Mouse (Mus musculus) v-Abl transformed pro-B cells (cell line): ENCODE measurements around the gene Olfr459.

ENCODE experiments used
- in situ Hi-C, 2 experiments: fragments of 400-800 bp; cut with MboI; formaldehyde crosslinking; loops; one replicate each; pipeline ENCODE4 v1.15.1; 2025; ENCODE audit not compliant: unreplicated experiment in 2 of 2

Olfr459 gene

DNA sequence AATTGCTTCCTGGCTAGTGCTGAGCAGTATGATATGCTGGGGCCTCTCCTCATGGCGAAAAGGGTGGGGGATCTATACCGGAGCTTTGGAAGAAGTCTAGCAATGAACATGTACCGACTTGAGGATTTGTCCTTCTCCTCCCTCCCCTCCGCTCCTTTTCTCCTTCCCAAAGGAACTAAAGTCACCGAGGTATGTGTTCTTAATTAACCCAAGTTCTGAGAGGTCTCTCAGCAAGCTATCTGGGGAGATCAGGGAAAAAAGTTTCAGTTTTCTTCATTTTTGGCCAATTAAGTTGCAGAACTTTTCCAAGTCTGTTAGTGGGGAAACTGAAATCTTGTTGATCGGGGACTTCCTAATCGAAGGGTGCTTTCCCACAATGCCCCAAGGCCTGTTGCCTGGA lies at the start of gene Olfr459:
TSS of gene Olfr459 (minus strand) at position 101 of the 400 bp plus-strand sequence.
- in situ Hi-C loops = no loop called here

GRCm38 (mm10) chr6:41824086-41824485 lies 49.1 kb upstream of the Olfr459 start:
- in situ Hi-C loops = no loop called here

- in situ Hi-C loops = no loop called here
Observed at GRCm38 (mm10) chr6:41786700-41787099, 11.7 kb upstream of the Olfr459 start.

GRCm38 (mm10) chr6:41775721-41776120 lies 744 bp upstream of the Olfr459 start:
- in situ Hi-C loops = no loop called here

- in situ Hi-C loops = loop anchor here (10.0 to 25.0 kb wide), 5 partner anchors 608 to 1092 kb away; partner anchors contain the start of gene Tcaf3 (in 1 of the 2)
Observed at GRCm38 (mm10) chr6:41769872-41770271, 5.1 kb downstream of the Olfr459 start.

GRCm38 (mm10) chr6:41764306-41764705 lies 10.7 kb downstream of the Olfr459 start:
- in situ Hi-C loops = loop anchor here (10.0 to 25.0 kb wide), 5 partner anchors 602 to 1098 kb away; partner anchors contain the start of gene Tcaf3 (in 1 of the 2)

DNA sequence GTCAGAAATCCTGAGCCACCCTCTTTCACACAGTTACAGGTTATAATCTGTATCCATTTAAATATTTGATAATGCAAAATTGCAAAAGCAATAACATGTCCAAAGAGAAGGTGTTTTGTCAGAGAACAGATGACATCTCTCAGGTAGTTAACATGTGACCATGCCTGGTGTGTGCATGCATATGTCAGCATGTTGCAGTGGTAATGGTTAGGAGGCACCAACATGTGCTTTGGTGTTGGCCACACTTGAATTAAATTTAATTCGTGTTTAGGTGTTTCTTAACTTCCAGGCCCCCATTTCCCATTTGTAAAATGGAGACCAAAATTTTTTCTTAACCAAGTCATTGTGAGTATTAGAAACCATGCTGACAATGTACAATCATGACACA lies 12.6 kb downstream of the Olfr459 start:
- in situ Hi-C loops = loop anchor here (10.0 to 25.0 kb wide), 5 partner anchors 600 to 1100 kb away; partner anchors contain the start of gene Tcaf3 (in 1 of the 2)

DNA sequence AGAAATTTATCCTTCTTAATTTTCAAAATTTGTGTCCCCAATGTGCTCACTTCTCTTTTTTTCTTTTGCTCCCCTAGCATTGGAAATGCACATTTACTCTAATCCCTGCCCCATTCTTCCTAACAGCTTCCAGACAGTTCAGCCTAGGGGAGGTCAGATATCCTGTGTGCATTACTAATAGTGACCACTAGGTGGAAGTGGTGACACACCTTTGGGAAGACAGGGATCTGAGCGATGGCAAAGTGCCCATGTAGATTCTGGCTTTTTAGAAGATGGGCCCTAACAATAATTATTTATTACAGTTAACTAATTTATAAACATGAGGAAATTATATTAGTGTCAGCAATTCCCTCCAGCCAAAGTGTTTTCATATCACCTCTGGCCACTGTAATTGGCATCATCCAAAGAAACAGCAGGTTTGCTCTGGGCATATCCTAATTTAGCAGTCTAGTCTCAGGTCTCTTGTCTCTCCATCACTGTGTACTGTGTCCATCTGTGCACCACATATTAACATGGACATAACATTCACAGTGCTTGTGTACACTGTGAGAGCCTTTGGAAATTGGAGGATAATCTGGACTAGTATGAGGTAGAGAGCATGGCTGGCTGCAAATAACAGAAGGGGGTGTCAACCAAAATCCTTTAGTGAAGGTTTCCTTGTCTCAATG lies 13.1 kb downstream of the Olfr459 start:
- in situ Hi-C loops = loop anchor here (10.0 to 25.0 kb wide), 5 partner anchors 600 to 1100 kb away; partner anchors contain the start of gene Tcaf3 (in 1 of the 2)

DNA sequence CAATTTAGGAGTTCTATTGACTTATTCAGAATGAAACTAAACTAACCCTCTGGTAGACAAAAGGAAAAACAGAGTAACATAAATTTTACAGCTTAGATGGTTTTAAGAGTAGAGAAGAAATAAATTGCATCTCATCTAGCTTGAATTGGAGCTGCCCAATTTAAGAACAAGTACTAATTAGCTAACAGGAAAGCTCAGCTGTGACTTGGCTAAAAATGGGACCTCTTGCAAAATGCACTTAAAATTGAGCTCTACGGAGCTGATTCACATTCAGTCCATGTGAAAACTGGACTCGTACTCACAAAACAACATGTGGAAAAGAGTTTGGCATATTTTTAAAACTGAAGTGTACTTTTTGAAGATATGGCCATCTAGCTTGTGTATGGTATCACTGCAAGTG lies 15.4 kb downstream of the Olfr459 start:
- in situ Hi-C loops = loop anchor here (10.0 to 25.0 kb wide), 6 partner anchors 495 to 1103 kb away; partner anchors contain the start of gene Tcaf3 (in 1 of the 2)

DNA sequence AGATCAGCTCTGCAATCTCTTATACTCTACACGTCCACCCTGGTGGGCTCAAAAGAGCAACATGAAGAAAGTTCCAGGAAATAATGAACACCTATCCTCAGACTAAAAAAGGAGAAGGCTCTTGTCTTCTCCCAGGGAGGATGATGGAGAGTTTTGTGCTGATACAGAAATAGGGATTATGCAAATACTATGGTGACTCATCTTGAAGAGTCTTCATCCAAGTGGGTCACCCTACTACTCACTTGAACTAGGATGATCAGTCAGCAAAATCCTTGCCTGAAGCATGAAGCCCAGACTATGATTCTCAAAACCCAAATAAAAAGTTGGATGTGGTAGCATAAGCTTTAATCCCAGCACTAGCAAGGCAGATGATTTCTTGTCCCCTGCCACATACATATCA lies 16.6 kb downstream of the Olfr459 start:
- in situ Hi-C loops = loop anchor here (10.0 to 25.0 kb wide), 5 partner anchors 494 to 1104 kb away; partner anchors contain the start of gene Tcaf3 (in 1 of the 2)

DNA sequence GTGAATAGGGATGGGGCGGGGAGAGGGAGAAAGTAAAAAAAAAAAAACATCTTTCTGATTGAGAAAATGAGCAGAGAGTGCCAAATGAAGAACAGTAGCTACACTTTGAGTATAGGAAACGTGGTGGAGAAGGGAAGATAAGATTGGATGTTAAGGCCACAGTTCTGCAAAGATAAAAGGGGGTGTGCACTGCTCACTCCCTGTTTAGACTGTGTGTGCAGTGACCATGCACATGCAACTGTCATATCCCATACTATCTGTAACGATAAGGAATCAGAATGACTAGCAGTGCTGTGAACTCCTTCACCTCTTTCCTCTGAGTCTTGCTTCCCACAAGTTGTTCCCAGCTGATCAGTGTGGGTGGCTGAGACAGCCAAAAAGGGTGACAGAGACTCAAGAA lies 17.8 kb downstream of the Olfr459 start:
- in situ Hi-C loops = loop anchor here (10.0 to 25.0 kb wide), 5 partner anchors 492 to 1105 kb away; partner anchors contain the start of gene Tcaf3 (in 1 of the 2)

DNA sequence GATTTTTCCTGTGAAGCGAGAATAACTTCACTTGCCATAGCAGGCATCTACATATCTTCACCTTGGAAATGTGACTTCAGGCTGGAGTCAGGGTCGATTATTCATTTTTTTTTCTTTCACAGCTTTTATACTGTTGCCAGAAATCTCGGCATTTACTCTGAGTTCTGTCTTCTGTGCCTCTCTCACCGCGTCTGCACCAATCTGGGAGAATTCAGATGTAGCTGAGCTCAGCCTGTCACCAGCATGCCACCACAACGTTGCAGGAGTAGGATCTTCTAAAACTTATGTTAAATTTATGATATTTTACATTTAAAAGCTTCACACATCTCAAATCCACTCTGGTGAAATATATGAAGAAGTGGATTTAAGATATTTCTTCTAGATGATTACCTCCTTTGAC lies 20.4 kb downstream of the Olfr459 start:
- in situ Hi-C loops = loop anchor here (10.0 to 25.0 kb wide), 5 partner anchors 490 to 1108 kb away; partner anchors contain the start of gene Tcaf3 (in 1 of the 2)

- in situ Hi-C loops = no loop called here
Observed at GRCm38 (mm10) chr6:41744664-41745392, 30.1 kb downstream of the Olfr459 start.

- in situ Hi-C loops = no loop called here
Observed at GRCm38 (mm10) chr6:41741101-41741500, 33.9 kb downstream of the Olfr459 start.

- in situ Hi-C loops = no loop called here
Observed at GRCm38 (mm10) chr6:41734719-41735470, 40.1 kb downstream of the Olfr459 start.

DNA sequence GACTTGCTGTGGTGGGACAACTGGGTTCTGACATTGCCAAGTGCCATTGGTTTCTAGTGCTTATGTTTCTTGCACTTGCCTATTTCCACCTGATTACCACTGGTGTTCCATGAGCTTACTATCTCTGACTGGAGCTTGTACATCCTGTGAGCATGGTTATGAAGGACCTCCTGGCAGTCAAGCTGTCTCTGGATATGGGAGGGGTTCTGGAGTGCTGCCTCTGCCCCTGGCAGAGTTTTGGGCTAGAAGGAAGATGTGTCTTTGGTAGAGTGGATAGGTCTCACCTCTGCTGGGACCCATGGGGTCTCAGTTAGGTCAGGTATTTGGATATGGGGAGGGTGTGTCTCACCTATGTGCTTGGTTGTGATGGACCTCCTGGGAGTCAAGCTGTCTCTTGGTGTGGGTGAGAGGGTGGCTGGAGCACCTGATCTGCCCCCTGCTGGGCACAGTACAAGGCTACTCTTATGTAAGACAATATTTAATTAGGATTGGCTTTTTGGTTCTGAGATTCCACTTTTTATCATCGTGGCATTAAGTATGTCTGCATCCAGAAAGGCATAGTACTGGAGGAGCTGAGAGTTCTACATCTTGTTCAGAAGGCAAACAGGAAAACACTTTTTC lies 46.9 kb downstream of the Olfr459 start:
- in situ Hi-C loops = no loop called here

DNA sequence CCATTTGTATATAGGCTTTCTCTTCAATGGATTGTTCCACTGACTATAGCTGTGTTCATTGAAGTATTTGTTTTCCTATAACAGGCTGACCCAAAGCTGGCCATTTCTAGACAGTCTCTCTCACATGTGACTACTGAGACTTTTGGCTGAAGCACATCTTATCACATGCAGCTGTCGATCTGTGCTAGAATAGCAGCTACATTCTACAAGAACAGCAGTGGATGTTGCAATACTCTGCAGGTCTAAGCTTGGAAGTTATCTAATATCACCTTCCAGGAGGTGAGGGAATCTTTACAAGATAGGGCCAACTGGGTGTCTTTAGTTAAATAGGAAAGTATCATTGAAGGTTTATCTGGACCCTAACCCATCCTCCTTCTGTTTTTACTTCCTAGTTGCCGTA lies 53.5 kb downstream of the Olfr459 start:
- in situ Hi-C loops = no loop called here
